Mouse (Mus musculus) CD4-positive, CD25-positive, alpha-beta regulatory T cell, adult 9 weeks (primary cell): ENCODE data around the gene Cdca5. TPM values are rescaled to one million over a fixed set of nuclear protein-coding genes. Genes with fewer than 3 reads are reported as not detected.

Experiments used
- polyA plus RNA-seq: library from polyadenylated mRNA; unstranded; fragments of 100-300 nt; shearing (Covaris generic); gene quantifications from one replicate; pipeline ENCODE4 v1.2.1, GENCODE M21; 2017

The Cdca5 gene
- polyA plus RNA-seq = 3.9 TPM

GRCm38 (mm10) chr19:6084478-6085248 is at the start of gene Cdca5, which contains the start of gene Zfpl1:
Gene Cdca5, plus strand, starts transcription at chr19:6084983.
Gene Zfpl1, minus strand, starts transcription at chr19:6084956.

GRCm38 (mm10) chr19:6046294-6047153 is 38.3 kb upstream of the Cdca5 start, which contains the start of gene Syvn1:
Gene Syvn1, plus strand, starts transcription at chr19:6046576.

GRCm38 (mm10) chr19:6057313-6058096 is 27.3 kb upstream of the Cdca5 start, which contains the start of the genes Mrpl49 and Fau:
Gene Mrpl49, minus strand, starts transcription at chr19:6057785.
Gene Fau, plus strand, starts transcription at chr19:6057844.

GRCm38 (mm10) chr19:6061021-6061533 is 23.7 kb upstream of the Cdca5 start, which contains the start of gene Znhit2:
Gene Znhit2, plus strand, starts transcription at chr19:6061192.

GRCm38 (mm10) chr19:6067724-6068415 is 16.9 kb upstream of the Cdca5 start, which contains the start of gene Tm7sf2:
Gene Tm7sf2, minus strand, starts transcription at chr19:6068373.

GRCm38 (mm10) chr19:6076564-6077393 is 8.0 kb upstream of the Cdca5 start, which contains the start of gene Vps51:
Gene Vps51, minus strand, starts transcription at chr19:6077231.

GRCm38 (mm10) chr19:6079983-6080480 is 4.8 kb upstream of the Cdca5 start, which contains the start of gene Tmem262:
Gene Tmem262, plus strand, starts transcription at chr19:6080033.

GRCm38 (mm10) chr19:6082156-6082555 is 2.6 kb upstream of the Cdca5 start, which contains the start of gene Gm28374:
Gene Gm28374, minus strand, starts transcription at chr19:6082256.

GRCm38 (mm10) chr19:6094119-6094518 is 9.3 kb downstream of the Cdca5 start, which contains the start of gene AC131692.1:
Gene AC131692.1, plus strand, starts transcription at chr19:6094419.

GRCm38 (mm10) chr19:6105586-6105985 is 20.8 kb downstream of the Cdca5 start, which contains the start of gene Naaladl1:
Gene Naaladl1, plus strand, starts transcription at chr19:6105782.

GRCm38 (mm10) chr19:6117986-6118676 is 33.3 kb downstream of the Cdca5 start, which contains the start of gene Sac3d1:
Gene Sac3d1, minus strand, starts transcription at chr19:6118650.

GRCm38 (mm10) chr19:6127760-6128341 is 43.1 kb downstream of the Cdca5 start, which contains the start of gene Snx15:
Gene Snx15, minus strand, starts transcription at chr19:6128304.

GRCm38 (mm10) chr19:6140678-6141393 is 56.1 kb downstream of the Cdca5 start, which contains the start of gene Batf2:
Gene Batf2, plus strand, starts transcription at chr19:6140983.

GRCm38 (mm10) chr19:6141394-6141749 is 56.6 kb downstream of the Cdca5 start, which contains the start of gene Arl2:
Gene Arl2, minus strand, starts transcription at chr19:6141548.

